Mouse (Mus musculus) kidney, embryonic 15.5 days (tissue): ENCODE measurements around the gene Usp53. TPM values are rescaled to one million over a fixed set of nuclear protein-coding genes. Genes with fewer than 3 reads are reported as not detected.

ENCODE experiments used
- ATAC-seq: fragments of 200-750 bp; cut with Nextera tagmentation; replicated peaks from 2 replicates; pipeline ENCODE4 v1.8.0; 2017; ENCODE audit warnings: moderate TSS enrichment; ENCODE audit not compliant: low FRiP score
- H3K27ac ChIP-seq: fragments of 300-500 bp; sonication (generic); 2 replicates; pipeline ENCODE4 v1.5.1; 2015; ENCODE audit warnings: mild to moderate bottlenecking, inconsistent platforms
- H3K27me3 ChIP-seq: fragments of 300-500 bp; sonication (generic); 2 replicates; pipeline ENCODE4 v1.6.1; 2015; ENCODE audit warnings: inconsistent platforms
- H3K36me3 ChIP-seq: fragments of 300-500 bp; sonication (generic); 2 replicates; pipeline ENCODE4 v1.6.1; 2015; ENCODE audit warnings: inconsistent platforms
- H3K4me1 ChIP-seq: fragments of 300-500 bp; sonication (generic); 2 replicates; pipeline ENCODE4 v1.6.1; 2015; ENCODE audit warnings: inconsistent platforms
- H3K4me2 ChIP-seq: fragments of 300-500 bp; sonication (generic); 2 replicates; pipeline ENCODE4 v1.6.1; 2015; ENCODE audit warnings: moderate library complexity, mild to moderate bottlenecking, inconsistent platforms
- H3K4me3 ChIP-seq: fragments of 300-500 bp; sonication (generic); replicated peaks from 2 replicates; pipeline ENCODE4 v1.5.1; 2015; ENCODE audit warnings: mild to moderate bottlenecking, inconsistent platforms
- H3K9ac ChIP-seq: fragments of 300-500 bp; sonication (generic); 2 replicates; pipeline ENCODE4 v1.6.1; 2015; ENCODE audit warnings: mild to moderate bottlenecking, inconsistent platforms
- H3K9me3 ChIP-seq: fragments of 300-500 bp; sonication (generic); replicated peaks from 2 replicates; pipeline ENCODE4 v1.6.1; 2016; ENCODE audit warnings: inconsistent platforms
- WGBS: fragments of 180-500 bp; shearing (Covaris S2); methylation state at CpG from one replicate; pipeline ENCODE4 v1.1.7; 2015; ENCODE audit warnings: mixed read lengths; 5-methylcytosine and 5-hydroxymethylcytosine counted together
- microRNA-seq: library from miRNA; unstranded; fragments of <30 nt; microRNA quantifications from one replicate; pipeline ENCODE4, GENCODE M21; 2016
- polyA plus RNA-seq: library from polyadenylated mRNA; unstranded; fragments of >200 nt; fragmentation: Nextera tagmentation; extraction: Ambion mirVana; gene quantifications from 2 replicates; pipeline ENCODE4 v1.2.1, GENCODE M21; 2015

Gene Usp53
- polyA plus RNA-seq, 1 experiment from 2014 or later = 10.7 TPM

GRCm38 (mm10) chr3:122907841-122908240 is 76.5 kb downstream of the Usp53 start:
- WGBS = 90% methylated on average over 2 of the region's 2 CpGs
- Histone ChIP-seq H3K9ac (no peak overlapping the region), H3K4me2 (no peak overlapping the region), H3K9me3 (no peaks in the 10 kb centered on the region), H3K27me3 (no peaks in the 10 kb centered on the region), H3K4me1 (no peaks in the 10 kb centered on the region), H3K4me3 (no peak overlapping the region), H3K27ac (no peak overlapping the region), H3K36me3 (no peaks in the 10 kb centered on the region)
- no peak for ATAC-seq

DNA sequence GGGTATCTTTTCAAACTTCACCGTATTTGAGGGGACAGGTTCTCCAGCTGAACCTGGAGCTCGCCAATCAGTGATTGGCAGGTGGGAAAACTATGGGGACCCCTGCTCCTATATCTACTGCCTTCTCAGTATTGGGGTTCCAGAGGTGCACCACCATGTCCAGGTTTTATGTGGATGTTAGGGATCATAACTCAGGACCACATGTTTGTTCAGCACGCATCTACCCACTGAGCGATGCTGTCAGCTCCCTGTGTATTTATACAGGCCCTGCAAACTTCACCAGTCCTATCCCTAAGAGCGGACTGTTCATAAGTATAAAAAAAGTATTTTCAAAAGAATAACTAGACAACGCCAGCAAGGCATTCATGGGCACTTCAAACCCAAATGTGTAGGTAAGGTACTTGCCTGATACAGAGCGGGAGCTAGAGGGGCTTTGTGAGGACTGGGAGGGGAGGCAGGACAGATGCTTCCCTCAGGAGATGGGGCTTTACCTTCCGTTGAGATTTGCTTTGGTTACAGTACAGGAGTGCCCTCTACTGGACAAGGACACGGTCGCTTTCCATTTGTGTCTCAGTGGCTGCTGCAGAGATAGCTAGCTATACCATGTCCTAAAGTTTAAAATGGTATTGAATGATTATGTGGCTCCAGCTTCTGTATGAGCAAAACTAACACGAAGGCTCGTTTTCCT is 80.4 kb downstream of the Usp53 start:
- Histone ChIP-seq H3K4me2 (no peak overlapping the region), H3K9me3 (no peaks in the 10 kb centered on the region), H3K27me3 (no peaks in the 10 kb centered on the region), H3K4me3 (no peak overlapping the region), H3K27ac (no peak overlapping the region), H3K36me3 (no peaks in the 10 kb centered on the region), H3K9ac (no peak overlapping the region), H3K4me1 (no peaks in the 10 kb centered on the region)
- ATAC-seq = 0 out of 2 replicates have a peak, but pooled peaks have one; percentile 33
- 43% methylated on average over 12 of the region's 12 CpGs for WGBS

DNA sequence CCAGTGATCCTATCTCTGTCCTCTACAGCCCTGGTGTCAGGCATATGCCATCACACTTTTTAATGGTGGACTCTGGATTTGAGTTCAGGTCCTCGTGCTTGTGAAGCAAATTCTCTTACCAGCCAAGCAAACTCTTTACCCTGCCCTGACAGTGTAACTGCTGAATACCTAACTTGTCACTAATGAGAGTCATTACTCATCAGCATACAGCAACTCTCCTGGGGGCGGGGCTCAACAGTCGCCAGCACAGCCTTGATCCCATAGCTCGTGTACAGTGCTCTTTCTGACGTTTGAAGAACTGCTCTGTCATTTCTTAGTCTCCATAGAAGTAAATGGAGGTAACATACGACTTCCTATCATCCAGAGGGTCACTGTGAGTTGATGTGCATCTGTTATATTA is 86.1 kb downstream of the Usp53 start:
- no peaks in the 10 kb centered on the region for H3K9me3 ChIP-seq
- ATAC-seq = no peak

DNA sequence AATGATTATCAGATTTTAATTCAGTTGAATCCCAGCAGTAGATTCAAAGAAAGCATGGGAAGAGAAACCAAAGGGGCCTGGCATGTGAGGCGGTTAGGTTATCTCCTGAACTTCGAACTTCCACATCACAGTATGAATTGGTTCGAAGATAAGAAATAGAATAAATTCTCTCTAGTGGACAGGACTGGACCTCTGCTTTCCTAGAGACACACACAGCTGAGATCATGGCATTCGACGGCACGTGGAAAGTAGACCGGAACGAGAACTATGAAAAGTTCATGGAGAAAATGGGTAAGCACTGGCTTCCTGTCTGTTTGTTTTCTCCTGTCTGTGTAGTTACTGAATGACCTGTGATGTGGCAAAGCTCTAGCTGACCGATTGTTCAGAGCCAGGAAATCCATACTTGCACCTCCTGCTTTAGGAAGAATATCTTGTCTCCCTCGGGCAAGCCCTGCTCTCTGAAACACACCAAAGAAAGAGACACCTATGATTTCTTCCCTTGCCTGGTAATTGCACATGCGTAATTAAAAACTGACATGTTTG is 89.0 kb downstream of the Usp53 start:
- Histone ChIP-seq H3K4me3 (no peak overlapping the region), H3K36me3 (no peaks in the 10 kb centered on the region), H3K27ac (no peak overlapping the region), H3K9ac (no peak overlapping the region), H3K9me3 (no peaks in the 10 kb centered on the region), H3K4me1 (no peaks in the 10 kb centered on the region), H3K4me2 (no peak overlapping the region), H3K27me3 (no peaks in the 10 kb centered on the region)
- ATAC-seq = no peak
- WGBS = 85% methylated on average over 11 of the region's 11 CpGs

More for the DNA sequence above, 86.1 kb downstream of the Usp53 start:
- no peak overlapping the region for H3K9ac ChIP-seq
- no peak overlapping the region for H3K27ac ChIP-seq
- H3K4me1 ChIP-seq = no peaks in the 10 kb centered on the region
- no peaks in the 10 kb centered on the region for H3K27me3 ChIP-seq
- WGBS = 62% methylated on average over 6 of the region's 6 CpGs
- no peak overlapping the region for H3K4me3 ChIP-seq
- no peaks in the 10 kb centered on the region for H3K36me3 ChIP-seq
- no peak overlapping the region for H3K4me2 ChIP-seq

DNA sequence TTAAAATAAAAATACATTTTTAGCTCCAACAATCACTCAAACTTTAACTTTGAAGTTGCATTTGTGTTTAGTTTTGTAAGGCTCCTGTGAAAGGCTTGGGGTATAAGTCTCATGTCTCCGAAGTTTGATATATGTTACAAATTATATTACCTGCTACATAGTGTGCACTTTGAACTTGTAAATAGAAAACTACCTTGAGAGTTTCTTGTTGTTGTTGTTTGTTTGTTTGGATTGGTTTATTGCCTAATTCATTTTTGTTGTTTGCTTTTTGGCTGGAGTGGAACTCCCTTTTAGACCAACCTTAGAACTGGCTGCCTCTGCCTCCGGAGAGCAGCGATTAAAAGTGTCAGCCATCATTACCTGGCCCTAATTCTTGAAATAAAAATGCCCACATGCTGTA is 89.5 kb downstream of the Usp53 start, which contains the start of gene Fabp2:
TSS of gene Fabp2 (plus strand) at position 301 of the 400 bp plus-strand sequence.
- H3K9ac ChIP-seq = no peak within 1 kb of the TSS
- no peaks in the 10 kb centered on the region for H3K4me1 ChIP-seq
- H3K4me2 ChIP-seq = no peak within 1 kb of the TSS
- H3K27me3 ChIP-seq = no peaks in the 10 kb centered on the region
- H3K9me3 ChIP-seq = no peaks in the 10 kb centered on the region
- no peak within 1 kb of the TSS for H3K4me3 ChIP-seq
- H3K36me3 ChIP-seq = no peaks in the 10 kb centered on the region
- no peak for ATAC-seq
- H3K27ac ChIP-seq = no peak within 1 kb of the TSS
- WGBS = 87% methylated on average over 3 of the region's 3 CpGs

GRCm38 (mm10) chr3:122888371-122888819 is 95.9 kb downstream of the Usp53 start:
- ATAC-seq = no peak
- 79% methylated on average over 5 of the region's 5 CpGs for WGBS
- no peaks in the 10 kb centered on the region for H3K36me3 ChIP-seq
- no peaks in the 10 kb centered on the region for H3K9me3 ChIP-seq
- no peak overlapping the region for H3K4me2 ChIP-seq
- H3K4me1 ChIP-seq = no peaks in the 10 kb centered on the region
- no peak overlapping the region for H3K27ac ChIP-seq
- no peak overlapping the region for H3K9ac ChIP-seq
- no peaks in the 10 kb centered on the region for H3K27me3 ChIP-seq
- no peak overlapping the region for H3K4me3 ChIP-seq

- H3K4me1 ChIP-seq = no peaks in the 10 kb centered on the region
- no peak overlapping the region for H3K27ac ChIP-seq
- ATAC-seq = no peak
- H3K4me2 ChIP-seq = no peak overlapping the region
- no peaks in the 10 kb centered on the region for H3K27me3 ChIP-seq
- no peak overlapping the region for H3K9ac ChIP-seq
- no peaks in the 10 kb centered on the region for H3K36me3 ChIP-seq
- H3K4me3 ChIP-seq = no peak overlapping the region
- 81% methylated on average over 4 of the region's 4 CpGs for WGBS
- H3K9me3 ChIP-seq = no peaks in the 10 kb centered on the region
These were observed 96.6 kb downstream of the Usp53 start for GRCm38 (mm10) chr3:122887505-122888301.

Small RNA genes within 50 kb of the gene (microRNA-seq; reads per million reads assigned to microRNA genes)
- not detected for gene Gm22066

Other genes starting within 250 kb of the Usp53 start
- 0.16 and 0.17 TPM in 2 replicates for gene Fabp2, start 89.4 kb downstream of the Usp53 start, polyA plus RNA-seq
- gene Gm10959, start 65.2 kb downstream of the Usp53 start, polyA plus RNA-seq = not detected in 2 replicates
- 102 and 111 TPM in 2 replicates for gene 1810037I17Rik, start 60.3 kb downstream of the Usp53 start, polyA plus RNA-seq
- gene Myoz2, start 50.5 kb upstream of the Usp53 start, polyA plus RNA-seq = 2.2 and 6.7 TPM in 2 replicates